Mouse (Mus musculus) frontal cortex, postnatal 10 days (tissue): ENCODE measurements at regions not wholly inside any gene's neighbourhood (a gene's known extent, or its start where the extent isn't known, plus 50 kb on each side); places are given as distances from the start of the nearest gene placed in this dataset.
"Not testable (repeated sequence)": the region's sequence is repeated elsewhere in the genome, so short reads cannot be mapped to it uniquely, and the experiment has no call there.

Source experiments
- DNase-seq, 2 experiments: peaks; one replicate each; pipeline ENCODE4 v3.0.0; 2022; ENCODE audit warnings: low spot score in 2 of 2, mixed read lengths in 1 of 2

DNA sequence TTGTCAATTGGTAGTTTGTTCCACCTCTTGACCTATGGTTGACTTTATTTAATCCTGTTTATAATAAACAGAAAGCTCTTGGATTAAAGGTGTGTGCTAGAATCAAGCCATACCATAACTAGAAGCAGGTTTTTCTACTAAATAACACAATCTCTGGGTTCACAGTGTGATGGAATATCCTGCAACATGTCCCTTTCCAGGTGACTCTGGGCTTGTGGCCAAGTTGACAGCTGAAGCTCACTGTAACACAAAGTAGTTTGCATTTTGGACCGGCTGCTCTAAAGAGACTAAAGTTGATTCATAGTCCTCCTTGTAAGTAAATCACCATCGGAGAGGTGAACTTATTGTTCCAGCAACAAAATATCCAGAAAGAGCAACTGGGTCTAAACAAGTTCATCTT, 149.3 kb upstream of the Kctd3 start:
- no peak for DNase-seq

GRCm38 (mm10) chr1:189154376-189154775, 146.7 kb upstream of the Kctd3 start:
- DNase-seq: no peak

DNA sequence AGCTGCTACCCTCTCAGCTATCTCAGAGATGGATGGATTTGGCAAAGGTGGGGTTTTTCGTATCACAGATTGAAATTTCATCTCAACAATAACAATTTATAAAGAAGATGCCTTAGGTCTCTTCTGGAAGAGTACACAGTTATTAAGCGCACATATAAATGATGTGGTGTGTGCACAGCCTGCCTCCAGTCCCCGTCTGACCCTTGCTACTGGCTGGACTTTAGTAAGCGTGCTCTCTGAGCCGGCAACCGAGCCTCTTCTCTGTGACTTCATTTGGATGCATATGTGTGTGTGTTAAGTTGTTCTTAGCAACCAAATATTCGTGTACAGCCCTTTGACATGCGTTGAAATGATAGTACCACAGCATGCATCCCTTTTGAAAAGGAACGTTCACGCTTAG, 145.5 kb upstream of the Kctd3 start:
- DNase-seq: no peak

- DNase-seq: no peak
These were observed 135.4 kb upstream of the Kctd3 start for GRCm38 (mm10) chr1:189142982-189143451.

DNA sequence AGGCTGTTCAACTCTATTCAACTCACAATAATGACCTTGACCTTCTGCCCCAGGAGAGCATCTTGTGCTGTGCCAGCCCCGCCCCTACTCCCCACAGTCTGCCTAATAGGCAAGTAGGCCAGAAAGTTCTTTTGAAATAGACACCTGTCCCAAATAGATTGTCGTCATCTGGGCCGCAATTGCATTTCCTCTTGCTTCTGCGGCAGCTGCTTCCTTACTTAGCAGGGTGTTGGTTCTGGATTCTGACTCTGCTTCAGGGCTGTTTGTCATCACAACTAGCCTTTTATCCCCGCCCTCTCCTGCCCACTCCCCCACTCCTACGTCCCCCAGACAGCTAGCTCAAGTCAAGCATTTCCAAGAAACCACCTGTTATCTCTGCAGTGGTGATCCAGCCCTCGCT, 134.9 kb upstream of the Kctd3 start:
- no peak for DNase-seq

DNA sequence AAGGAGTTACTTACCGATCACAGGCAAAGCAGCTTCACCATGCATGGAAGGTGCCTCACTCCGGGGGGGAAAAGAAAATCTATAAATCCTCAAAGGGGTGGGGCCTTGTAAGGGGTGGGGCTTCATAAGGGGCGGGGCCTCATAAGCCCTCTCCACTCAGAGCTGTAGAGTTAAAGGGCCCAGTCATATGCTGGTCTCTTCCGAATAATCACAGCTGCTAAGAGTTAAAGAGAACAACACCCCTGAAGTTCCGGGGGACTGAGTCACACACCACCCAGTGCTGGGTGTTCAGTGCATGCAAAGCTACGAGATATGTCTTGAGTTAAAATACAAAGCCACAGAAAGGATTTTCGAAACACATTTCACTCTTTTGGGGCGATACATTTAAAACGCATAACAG, 134.1 kb upstream of the Kctd3 start:
- no peak for DNase-seq

GRCm38 (mm10) chr1:189136731-189137385, 129.2 kb upstream of the Kctd3 start:
- no peak for DNase-seq

DNA sequence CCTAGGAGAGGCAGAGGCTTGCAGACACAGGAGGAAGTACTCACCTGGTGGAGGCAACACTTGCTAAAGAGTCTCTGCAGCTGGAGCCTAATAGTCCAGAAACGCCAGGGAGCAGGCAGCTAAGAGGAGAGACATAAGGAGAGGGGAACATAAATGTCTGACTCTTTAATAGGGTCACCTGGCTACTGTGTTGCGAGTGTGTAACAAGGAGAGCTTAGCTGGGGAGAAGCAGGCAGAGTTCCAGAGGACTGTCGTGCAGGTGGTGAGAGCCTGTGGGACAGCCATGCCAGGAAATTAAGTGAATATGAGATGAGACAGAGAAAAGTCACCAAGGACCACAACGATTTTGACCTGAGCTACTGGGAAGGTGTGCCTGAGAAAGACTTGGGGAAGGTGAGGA, 128.2 kb upstream of the Kctd3 start:
- no peak for DNase-seq

DNA sequence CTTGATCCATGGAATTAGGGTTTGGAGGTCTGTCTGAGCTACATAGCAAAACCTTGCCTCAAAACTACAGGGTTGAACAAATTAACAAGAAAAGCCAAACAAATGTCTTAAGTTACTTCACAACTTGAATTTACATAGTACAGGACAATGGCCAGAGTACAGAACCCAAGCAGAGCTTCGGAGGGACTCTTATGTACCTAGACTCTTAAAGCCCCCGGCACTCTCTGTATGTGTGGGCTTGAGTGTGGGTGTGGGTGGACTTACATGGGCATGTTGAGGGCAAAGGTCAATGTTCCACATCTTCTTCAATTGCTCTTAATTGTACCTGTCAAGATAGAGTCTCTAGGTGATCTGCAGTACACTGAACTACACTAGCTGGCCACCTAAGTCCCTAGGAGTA, 121.1 kb upstream of the Kctd3 start:
- DNase-seq: no peak

DNA sequence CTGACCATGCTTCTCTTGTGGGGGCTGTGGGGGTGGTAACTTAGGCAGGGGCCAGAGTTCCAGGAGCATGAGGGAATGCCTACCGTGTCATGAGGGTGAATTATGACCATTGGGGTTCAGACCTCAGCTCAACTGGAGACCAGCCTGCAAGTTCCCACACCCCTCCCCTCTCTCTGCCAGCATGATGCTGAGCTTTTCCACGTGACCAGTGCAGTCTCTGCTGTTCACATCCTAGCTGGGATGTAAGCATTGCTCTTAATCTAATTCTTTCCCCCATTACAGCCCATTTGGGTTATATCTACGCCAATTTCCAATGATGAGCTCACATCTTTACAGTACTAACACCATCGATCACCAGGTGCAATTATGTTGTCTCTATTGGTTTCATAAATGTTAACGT, 120.6 kb upstream of the Kctd3 start:
- not testable (repeated sequence) for DNase-seq

GRCm38 (mm10) chr1:189127367-189127766, 119.7 kb upstream of the Kctd3 start:
- no peak for DNase-seq

GRCm38 (mm10) chr1:189119941-189120735, 112.5 kb upstream of the Kctd3 start:
- DNase-seq: no peak

DNA sequence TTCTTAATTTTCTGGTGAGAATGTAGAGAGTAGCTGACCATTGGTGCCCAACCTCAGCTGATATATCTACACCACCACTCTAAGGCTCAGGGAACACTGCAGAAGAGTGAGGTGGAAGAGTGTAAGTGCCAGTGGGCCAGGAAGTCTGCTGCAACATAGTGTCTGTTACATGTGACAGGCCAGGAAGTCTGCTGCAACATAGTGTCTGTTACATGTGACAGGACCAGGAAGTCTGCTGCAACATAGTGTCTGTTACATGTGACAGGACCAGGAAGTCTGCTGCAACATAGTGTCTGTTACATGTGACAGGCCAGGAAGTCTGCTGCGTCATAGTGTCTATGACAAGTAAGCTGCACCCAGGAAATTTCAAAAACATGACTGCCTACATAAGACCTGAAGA, 111.4 kb upstream of the Kctd3 start:
- DNase-seq: not testable (repeated sequence)

- no peak for DNase-seq
These were observed 110.9 kb upstream of the Kctd3 start for GRCm38 (mm10) chr1:189118582-189118981.

DNA sequence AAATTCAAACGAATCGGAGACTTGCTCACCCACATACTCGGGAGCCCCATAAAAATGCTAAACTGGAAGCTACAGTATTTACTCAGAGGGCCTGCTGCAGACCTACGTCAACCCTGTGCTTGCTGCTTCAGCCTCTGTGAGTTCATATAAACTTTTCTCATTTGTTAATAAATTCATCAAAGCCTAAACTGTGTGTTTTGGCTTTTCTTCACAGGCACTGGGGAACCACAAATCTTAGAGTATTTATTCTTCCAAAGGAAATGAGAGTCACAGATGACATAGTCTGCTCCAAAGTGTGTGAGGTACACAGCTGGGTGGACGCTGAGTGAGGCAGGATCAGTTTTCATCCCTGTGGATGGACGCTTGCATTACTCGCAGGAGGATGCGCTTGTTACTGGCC, 108.3 kb upstream of the Kctd3 start:
- no peak for DNase-seq

DNA sequence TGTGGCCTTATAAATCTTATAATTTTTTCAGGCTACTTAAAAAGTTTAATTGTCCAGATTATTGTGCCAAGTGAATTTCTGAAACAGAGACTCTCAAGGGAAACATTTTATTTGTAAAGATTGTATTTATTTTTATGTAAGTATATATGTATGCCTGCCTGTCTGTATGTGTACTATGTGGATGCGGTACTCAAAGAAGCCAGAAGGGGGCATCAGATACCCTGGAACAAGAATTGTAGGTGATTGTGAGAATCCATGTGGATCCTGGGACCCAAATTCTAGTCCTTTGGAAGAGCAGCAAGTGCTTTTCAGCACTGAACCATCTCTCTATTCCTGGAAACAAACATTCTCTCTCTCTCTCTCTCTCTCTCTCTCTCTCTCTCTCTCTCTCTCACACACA, 107.6 kb upstream of the Kctd3 start:
- no peak for DNase-seq

- DNase-seq: no peak
These were observed 100.8 kb upstream of the Kctd3 start for GRCm38 (mm10) chr1:189108260-189109035.

DNA sequence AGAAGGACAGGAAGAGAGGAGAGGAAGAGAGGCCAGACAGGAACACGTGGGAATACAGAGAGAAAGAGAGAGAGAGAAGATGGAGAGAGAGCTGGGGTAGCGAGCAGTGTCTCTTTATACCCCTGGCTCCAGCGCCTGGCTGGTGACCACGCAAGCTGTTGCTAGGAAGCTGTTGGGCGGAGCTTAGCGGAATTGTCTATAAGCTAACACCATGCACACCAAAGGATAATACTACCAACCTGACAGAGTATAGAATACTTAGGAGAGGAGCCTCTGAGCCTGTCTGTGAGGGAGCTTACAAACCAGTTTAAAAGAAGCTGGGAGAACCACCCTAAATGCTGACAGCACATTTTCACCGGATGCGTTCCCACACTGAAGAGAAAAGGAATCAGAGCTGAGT, 100.2 kb upstream of the Kctd3 start:
- DNase-seq: peak; percentile 17 to 20

- DNase-seq: no peak
These were observed 99.5 kb upstream of the Kctd3 start for GRCm38 (mm10) chr1:189107156-189107555.

- no peak for DNase-seq
These were observed 97.6 kb upstream of the Kctd3 start for GRCm38 (mm10) chr1:189105276-189105675.

DNA sequence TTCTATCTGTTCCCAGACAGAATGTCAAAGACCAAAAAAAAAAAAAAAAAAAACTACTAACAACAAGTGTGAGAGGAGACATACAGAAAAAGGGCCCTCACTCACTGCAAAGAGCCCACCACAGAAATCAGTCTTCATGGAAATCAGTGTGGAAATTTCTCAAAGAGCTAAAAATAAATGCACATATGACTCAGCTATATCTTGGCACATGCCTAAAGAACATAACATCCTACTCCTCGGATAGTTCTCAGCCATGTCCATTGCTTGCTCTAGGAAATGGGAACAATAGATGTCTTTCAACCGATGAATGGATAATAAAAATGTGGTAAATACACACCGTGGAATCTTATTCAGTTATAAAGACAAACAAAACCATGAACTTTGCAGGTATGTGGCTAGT, 95.1 kb upstream of the Kctd3 start:
- no peak for DNase-seq

- DNase-seq: no peak
These were observed 91.5 kb upstream of the Kctd3 start for GRCm38 (mm10) chr1:189099121-189099520.

GRCm38 (mm10) chr1:189092819-189093218, 85.2 kb upstream of the Kctd3 start:
- DNase-seq: no peak
